Mouse (Mus musculus) retina, adult 2 months (tissue): ENCODE results near the gene Tekt3.

Experiments
- DNase-seq: peaks from one replicate; pipeline ENCODE4 v3.0.0-alpha.2; 2012; ENCODE audit warnings: low read depth, low spot score

Tekt3 gene

GRCm38 (mm10) chr11:63061446-63061845 lies at the start of gene Tekt3:
Gene Tekt3 (plus strand): TSS chr11:63061654.
- DNase-seq: no peak

- no peak for DNase-seq
Measured at GRCm38 (mm10) chr11:63017327-63018082, 43.9 kb upstream of the Tekt3 start.

GRCm38 (mm10) chr11:63018083-63018622 lies 43.3 kb upstream of the Tekt3 start:
- no peak for DNase-seq

- DNase-seq: no peak
Measured at GRCm38 (mm10) chr11:63020633-63021032, 40.8 kb upstream of the Tekt3 start.

- DNase-seq: no peak
Measured at GRCm38 (mm10) chr11:63021141-63021806, 40.2 kb upstream of the Tekt3 start.

- no peak for DNase-seq
Measured at GRCm38 (mm10) chr11:63023461-63023860, 38.0 kb upstream of the Tekt3 start.

- no peak for DNase-seq
Measured at GRCm38 (mm10) chr11:63024136-63024535, 37.3 kb upstream of the Tekt3 start.

- DNase-seq: no peak
Measured at GRCm38 (mm10) chr11:63025476-63025875, 36.0 kb upstream of the Tekt3 start.

- DNase-seq: no peak
Measured at GRCm38 (mm10) chr11:63026651-63027141, 34.8 kb upstream of the Tekt3 start.

- DNase-seq: no peak
Measured at GRCm38 (mm10) chr11:63028131-63028530, 33.3 kb upstream of the Tekt3 start.

- no peak for DNase-seq
Measured at GRCm38 (mm10) chr11:63029148-63029714, 32.2 kb upstream of the Tekt3 start.

- DNase-seq: no peak
Measured at GRCm38 (mm10) chr11:63029721-63030120, 31.7 kb upstream of the Tekt3 start.

- DNase-seq: no peak
Measured at GRCm38 (mm10) chr11:63035420-63036211, 25.8 kb upstream of the Tekt3 start.

- no peak for DNase-seq
Measured at GRCm38 (mm10) chr11:63040002-63040661, 21.3 kb upstream of the Tekt3 start.

- DNase-seq: no peak
Measured at GRCm38 (mm10) chr11:63045771-63046170, 15.7 kb upstream of the Tekt3 start.

- no peak for DNase-seq
Measured at GRCm38 (mm10) chr11:63046380-63046779, 15.1 kb upstream of the Tekt3 start.

- DNase-seq: no peak
Measured at GRCm38 (mm10) chr11:63050362-63050932, 11.0 kb upstream of the Tekt3 start.

GRCm38 (mm10) chr11:63051041-63051440 lies 10.4 kb upstream of the Tekt3 start:
- DNase-seq: no peak

- no peak for DNase-seq
Measured at GRCm38 (mm10) chr11:63051996-63052395, 9.5 kb upstream of the Tekt3 start.

- no peak for DNase-seq
Measured at GRCm38 (mm10) chr11:63055596-63055995, 5.9 kb upstream of the Tekt3 start.
